Mouse (Mus musculus): ENCODE results near the gene Cwh43.
"Not testable (repeated sequence)": the region's sequence is repeated elsewhere in the genome, so short reads cannot be mapped to it uniquely, and the experiment has no call there.

Gene Cwh43

GRCm38 (mm10) chr5:73480700-73481099, 74.8 kb downstream of the Cwh43 start, which contains the start of gene Dcun1d4:
Gene Dcun1d4 (plus strand): TSS chr5:73481000.
- no peak for DNase-seq (ENCODE audit: low spot score)

DNA sequence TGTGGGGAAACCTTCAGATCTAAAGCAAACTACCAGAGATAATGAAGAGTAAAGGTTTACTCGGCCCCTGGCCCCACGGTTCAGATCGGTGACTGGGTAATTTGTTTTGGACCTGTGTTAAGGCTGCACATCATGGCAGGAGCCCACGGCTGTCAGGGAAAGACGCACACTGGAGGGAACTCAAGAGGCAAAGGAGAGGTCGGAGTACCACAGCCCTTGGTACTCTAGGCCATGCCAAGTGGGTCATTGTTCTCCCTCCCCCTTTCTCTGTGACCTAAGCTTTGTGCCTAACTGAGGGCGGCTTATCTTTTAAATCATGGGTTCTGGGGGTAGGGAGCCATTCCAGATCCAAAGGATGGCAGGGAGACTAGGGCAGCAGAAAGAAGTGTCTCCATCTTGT, 75.5 kb downstream of the Cwh43 start:
- no peak for DNase-seq (ENCODE audit: low spot score)

- DNase-seq (ENCODE audit: low spot score): not testable (repeated sequence)
Measured at GRCm38 (mm10) chr5:73482381-73482780, 76.5 kb downstream of the Cwh43 start.

GRCm38 (mm10) chr5:73484016-73484615, 78.2 kb downstream of the Cwh43 start:
- no peak for DNase-seq (ENCODE audit: low spot score)

DNA sequence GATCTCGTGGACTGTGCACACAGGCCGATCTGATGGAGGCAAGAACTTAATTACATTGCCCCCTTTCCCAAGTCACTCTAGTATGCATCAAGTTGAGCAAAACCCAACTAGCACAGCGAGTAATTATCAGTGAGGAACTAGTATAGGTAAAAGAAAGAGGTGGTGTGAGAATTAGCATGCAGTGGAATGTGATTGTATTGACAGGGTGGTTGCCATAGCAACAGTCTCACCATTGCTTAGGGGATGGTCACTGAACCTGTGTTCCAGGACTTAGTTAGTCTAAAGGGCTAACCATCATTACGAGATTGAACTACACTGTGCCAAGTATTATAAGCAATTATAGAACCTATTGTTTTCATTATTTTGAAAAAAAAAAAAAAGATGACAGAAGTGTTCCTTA, 80.6 kb downstream of the Cwh43 start:
- DNase-seq (ENCODE audit: low spot score): no peak

- DNase-seq (ENCODE audit: low spot score): peak; percentile 49
Measured at GRCm38 (mm10) chr5:73489915-73490314, 84.0 kb downstream of the Cwh43 start.

DNA sequence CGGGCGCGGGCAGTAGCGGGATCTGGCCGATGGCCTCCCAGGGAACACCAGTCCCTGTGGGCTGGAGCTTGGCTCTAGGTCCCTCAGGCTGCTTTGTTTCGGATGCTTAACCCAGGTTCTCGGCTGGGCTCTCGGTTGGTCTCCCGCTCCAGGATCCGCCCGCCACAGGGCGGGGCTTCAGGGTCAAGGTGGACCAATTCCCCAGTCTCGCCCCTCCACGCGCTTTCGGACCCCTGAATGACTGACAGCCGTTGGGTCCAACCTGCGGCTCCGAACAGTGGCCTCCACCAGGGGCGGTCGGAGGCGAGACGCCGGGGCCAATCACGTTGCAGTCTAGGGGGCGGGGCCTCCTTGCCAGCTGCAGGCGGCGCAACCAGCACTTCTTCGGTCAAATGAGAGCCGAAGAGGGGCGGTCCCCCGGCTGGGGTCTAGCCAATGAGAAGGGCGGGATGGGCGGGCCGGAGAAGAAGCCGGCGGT, 84.8 kb downstream of the Cwh43 start:
- DNase-seq (ENCODE audit: low spot score): peak; percentile 99

DNA sequence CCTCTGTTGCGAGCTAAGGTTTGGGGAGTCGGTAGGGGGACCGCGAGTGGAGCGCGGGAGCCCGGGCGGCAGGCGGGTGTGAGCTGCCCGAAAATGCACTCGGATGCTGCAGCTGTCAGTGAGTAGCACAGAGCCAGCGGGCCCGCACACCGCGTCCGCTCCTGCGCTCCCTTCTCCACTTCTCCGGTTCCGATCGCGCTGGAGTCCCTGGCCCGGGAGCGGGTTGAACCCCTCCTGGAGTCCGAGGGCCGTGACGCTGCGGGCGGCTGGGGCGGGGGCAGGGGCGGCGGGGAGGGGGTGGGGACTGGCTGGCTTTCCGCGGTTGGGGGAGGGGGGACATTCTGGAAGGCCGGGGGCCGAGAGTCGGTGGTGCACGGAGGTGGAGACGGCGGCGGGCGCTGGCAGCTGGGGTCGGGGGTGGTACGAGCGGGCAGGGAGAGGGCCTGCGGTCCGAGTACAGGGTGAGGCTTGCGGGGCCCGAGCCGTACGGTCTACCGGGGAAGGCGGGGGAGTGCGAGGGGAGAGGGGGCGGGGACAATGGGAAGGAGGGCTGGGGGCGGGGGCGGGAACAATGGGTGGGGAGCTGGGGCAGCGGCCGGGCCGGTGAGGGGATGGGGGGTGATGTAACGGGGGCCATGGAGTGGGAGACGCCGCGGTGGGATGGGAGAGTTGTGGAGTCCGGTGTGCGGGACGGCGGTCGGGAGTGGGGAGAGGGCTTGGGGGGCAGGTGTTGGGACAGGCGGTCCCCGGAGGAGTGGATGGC, 85.4 kb downstream of the Cwh43 start:
- DNase-seq (ENCODE audit: low spot score): no peak

DNA sequence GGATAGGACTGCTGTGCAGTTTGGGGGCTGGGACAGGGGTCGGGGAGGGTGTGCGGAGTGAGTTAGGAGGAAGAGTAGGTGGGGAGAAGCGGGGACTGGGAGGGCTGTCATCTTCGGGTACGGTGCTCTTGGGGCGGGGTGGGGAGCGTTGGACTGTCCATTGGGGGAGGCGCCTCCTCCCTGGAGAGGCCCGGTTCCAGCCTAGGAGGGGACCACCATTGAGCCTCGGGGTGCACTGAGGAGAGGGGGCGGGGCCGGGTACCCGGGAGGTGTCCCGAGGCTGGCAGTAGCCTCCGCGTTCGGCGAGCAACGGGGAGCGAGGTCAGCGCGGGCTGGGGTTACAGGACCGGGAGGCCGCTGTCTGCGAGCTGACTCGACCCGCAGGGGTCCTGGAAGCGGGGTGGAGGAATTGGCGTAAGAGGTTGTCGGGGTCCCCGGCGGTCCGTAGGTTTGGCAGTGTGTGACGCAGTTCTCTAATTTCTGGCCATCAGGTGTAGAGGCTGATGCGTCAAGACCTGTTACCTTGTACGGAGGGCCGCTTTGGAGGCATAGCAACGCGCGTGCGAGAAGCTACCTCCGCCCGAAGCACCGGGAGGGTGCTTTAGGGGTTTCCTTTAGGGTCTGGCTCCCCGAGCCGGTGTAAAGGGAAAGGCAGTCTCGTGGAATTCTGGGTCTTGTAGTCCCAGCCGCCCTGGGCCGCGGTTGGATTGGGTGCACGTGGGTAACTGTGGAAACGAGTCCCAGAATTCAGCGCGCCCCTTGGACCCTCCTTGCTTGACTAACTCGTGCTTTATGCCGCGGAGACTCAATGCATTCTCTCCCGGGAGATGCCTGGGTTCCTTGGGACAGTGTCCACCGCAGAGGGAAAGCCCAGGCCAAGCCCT, 86.2 kb downstream of the Cwh43 start:
- DNase-seq (ENCODE audit: low spot score): peak; percentile 94

DNA sequence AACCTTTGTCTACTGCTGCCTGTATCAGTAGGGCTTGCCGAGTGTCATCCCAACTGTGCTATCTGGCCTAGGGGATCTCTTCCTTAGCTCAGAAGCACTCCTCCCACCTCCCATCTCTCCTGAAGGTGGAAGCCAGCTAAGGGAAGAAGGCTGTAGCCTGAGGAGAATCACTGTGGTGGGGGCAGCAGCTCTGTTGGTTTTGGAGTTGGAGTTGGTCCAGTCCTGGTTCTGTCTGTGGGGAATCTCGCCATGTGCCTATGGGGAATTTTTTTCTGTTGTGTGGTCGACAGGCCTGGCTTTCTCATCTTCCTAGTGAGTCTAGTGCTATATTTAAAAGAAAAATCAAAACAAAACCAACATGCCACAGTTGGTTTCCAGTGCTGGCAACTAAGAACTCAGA, 91.5 kb downstream of the Cwh43 start:
- no peak for DNase-seq (ENCODE audit: low spot score)

DNA sequence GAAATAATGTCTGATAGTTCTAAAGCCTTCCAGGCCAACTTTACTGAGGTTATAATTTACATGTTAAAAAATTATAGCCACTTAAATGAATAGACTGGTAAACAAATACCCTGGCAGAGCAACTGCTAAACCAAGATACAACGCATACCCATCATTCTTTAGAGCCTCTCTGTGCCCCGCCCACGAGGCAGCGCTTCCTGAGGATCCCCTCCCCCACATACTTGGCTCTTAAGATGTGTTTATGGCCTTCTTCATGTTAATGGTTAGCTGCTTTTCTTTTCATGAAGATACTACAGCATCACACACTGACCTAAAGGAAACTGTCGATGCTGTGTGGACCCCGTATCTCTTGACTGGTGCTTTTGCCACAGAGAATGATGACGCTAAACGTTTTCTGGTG, 92.7 kb downstream of the Cwh43 start:
- DNase-seq (ENCODE audit: low spot score): no peak

DNA sequence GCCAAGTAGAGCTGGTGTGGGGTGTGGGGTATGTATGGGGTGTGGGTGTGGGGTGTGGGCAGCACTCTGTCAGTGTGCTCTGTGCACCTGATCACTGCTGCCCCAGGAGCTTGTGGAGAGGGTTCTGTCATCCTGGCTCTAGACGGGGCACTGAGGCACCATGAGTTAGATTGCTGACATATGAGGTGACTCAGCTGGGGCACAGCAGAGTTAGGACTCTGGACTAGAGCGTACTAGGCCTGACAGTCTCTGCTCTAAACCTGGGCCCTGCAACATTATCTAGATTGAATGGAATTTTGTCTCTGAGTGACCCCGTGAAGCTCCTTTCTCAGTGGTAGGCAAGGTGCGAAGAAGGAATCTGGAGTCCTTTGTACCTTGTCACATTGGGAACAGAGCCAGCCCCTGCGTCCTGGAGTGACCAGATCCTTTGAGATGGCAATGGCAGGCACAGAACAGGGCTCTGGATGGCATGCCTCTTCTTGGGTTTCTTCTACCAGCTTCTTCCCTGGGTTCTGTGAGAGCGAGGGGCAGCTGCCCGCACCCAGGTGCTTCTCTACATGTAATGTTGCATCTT, 95.1 kb downstream of the Cwh43 start:
- no peak for DNase-seq (ENCODE audit: low spot score)

- no peak for DNase-seq (ENCODE audit: low spot score)
Measured at GRCm38 (mm10) chr5:73502422-73502821, 96.5 kb downstream of the Cwh43 start.

Measured in retina, embryonic 14.5 days (tissue).